Mouse (Mus musculus): Measurements from ENCODE around the gene Lrp6.

Lrp6 gene

DNA sequence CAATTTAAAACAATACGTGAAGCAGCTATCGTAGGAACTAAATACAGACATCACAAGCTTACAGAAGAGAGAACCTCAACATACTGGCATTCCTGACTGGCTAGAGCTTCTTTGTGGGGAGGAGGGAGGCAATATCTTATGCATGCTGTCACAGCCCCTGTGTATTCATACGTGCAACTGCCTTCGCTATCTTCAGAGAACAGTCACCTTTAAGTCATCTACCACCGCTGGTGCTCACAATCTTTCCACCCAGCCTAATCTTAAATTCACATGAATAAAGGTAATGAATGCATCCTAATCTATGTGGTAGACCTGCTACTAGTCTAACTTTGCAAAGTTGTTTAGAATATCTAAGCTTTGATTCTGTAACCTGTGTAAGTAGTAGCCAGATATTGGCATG is 40.5 kb downstream of the Lrp6 start:
- TF ChIP-seq CTCF (conservative IDR thresholded peaks at IDR 0.05; ENCODE audit: low read length) (no peak), NANOG (IDR thresholded peaks at IDR 0.05; ENCODE audit: borderline replicate concordance, low read length) (no peak), POU5F1 (IDR thresholded peaks at IDR 0.05; ENCODE audit: borderline replicate concordance, low read length) (no peak)
- Histone ChIP-seq H3K36me3 (ENCODE audit: insufficient read depth, low read length) (0 out of 2 replicates have a peak, but pooled peaks cover 5% of the 10 kb centered on the region), H3K9me3 (ENCODE audit: low read length) (no peaks in the 10 kb centered on the region), H3K4me3 (replicated peaks; ENCODE audit: low read length) (no peak overlapping the region), H3K4me1 (replicated peaks; ENCODE audit: low read depth, low read length) (peaks cover 26% of the 10 kb centered on the region), H3K27me3 (ENCODE audit: insufficient read depth, low read length) (no peaks in the 10 kb centered on the region)

- H3K4me1 ChIP-seq (replicated peaks; ENCODE audit: low read depth, low read length): peaks cover 18% of the 10 kb centered on the region
- no peaks in the 10 kb centered on the region for H3K27me3 ChIP-seq (ENCODE audit: insufficient read depth, low read length)
- no peak overlapping the region for H3K4me3 ChIP-seq (replicated peaks; ENCODE audit: low read length)
- H3K36me3 ChIP-seq (ENCODE audit: insufficient read depth, low read length): peaks cover 5% of the 10 kb centered on the region
- TF ChIP-seq POU5F1 (IDR thresholded peaks at IDR 0.05; ENCODE audit: borderline replicate concordance, low read length) (no peak), CTCF (conservative IDR thresholded peaks at IDR 0.05; ENCODE audit: low read length) (no peak), NANOG (IDR thresholded peaks at IDR 0.05; ENCODE audit: borderline replicate concordance, low read length) (no peak)
- no peaks in the 10 kb centered on the region for H3K9me3 ChIP-seq (ENCODE audit: low read length)
These were observed 45.4 kb downstream of the Lrp6 start for GRCm38 (mm10) chr6:134521411-134521810.

- Histone ChIP-seq H3K9me3 (ENCODE audit: low read length) (no peaks in the 10 kb centered on the region), H3K4me1 (replicated peaks; ENCODE audit: low read depth, low read length) (peaks cover 24% of the 10 kb centered on the region), H3K27me3 (ENCODE audit: insufficient read depth, low read length) (no peaks in the 10 kb centered on the region), H3K36me3 (ENCODE audit: insufficient read depth, low read length) (peaks cover 5% of the 10 kb centered on the region), H3K4me3 (replicated peaks; ENCODE audit: low read length) (no peak overlapping the region)
- TF ChIP-seq CTCF (conservative IDR thresholded peaks at IDR 0.05; ENCODE audit: low read length) (no peak), NANOG (IDR thresholded peaks at IDR 0.05; ENCODE audit: borderline replicate concordance, low read length) (no peak), POU5F1 (IDR thresholded peaks at IDR 0.05; ENCODE audit: borderline replicate concordance, low read length) (no peak)
These were observed 45.9 kb downstream of the Lrp6 start for GRCm38 (mm10) chr6:134520821-134521220.

- Histone ChIP-seq H3K27me3 (ENCODE audit: insufficient read depth, low read length) (no peaks in the 10 kb centered on the region), H3K4me1 (replicated peaks; ENCODE audit: low read depth, low read length) (peaks cover 28% of the 10 kb centered on the region), H3K36me3 (ENCODE audit: insufficient read depth, low read length) (peaks cover 5% of the 10 kb centered on the region), H3K4me3 (replicated peaks; ENCODE audit: low read length) (no peak overlapping the region), H3K9me3 (ENCODE audit: low read length) (no peaks in the 10 kb centered on the region)
- TF ChIP-seq NANOG (IDR thresholded peaks at IDR 0.05; ENCODE audit: borderline replicate concordance, low read length) (no peak), POU5F1 (IDR thresholded peaks at IDR 0.05; ENCODE audit: borderline replicate concordance, low read length) (no peak), CTCF (conservative IDR thresholded peaks at IDR 0.05; ENCODE audit: low read length) (no peak)
These were observed 48.3 kb downstream of the Lrp6 start for GRCm38 (mm10) chr6:134518450-134518849.

DNA sequence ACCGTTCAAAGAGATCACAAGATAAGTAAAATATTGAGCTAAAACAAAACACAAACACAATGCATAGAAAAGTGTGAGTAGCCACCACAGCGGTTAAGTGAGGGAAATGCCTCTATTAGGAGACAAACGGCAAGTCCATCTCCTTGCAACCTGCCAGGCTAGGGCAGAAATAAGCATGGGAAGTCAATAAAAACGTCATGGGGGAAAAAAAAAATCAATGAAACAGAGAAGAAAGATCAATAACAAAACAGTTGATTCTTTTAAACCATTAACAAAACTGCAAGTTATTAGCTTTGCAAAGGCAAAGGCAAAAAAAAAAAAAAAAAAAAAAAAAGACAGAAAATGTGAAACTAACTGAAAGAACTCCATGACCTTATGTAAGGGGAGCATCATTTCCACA is 49.6 kb downstream of the Lrp6 start:
- H3K4me3 ChIP-seq (replicated peaks; ENCODE audit: low read length): no peak overlapping the region
- TF ChIP-seq POU5F1 (IDR thresholded peaks at IDR 0.05; ENCODE audit: borderline replicate concordance, low read length) (no peak), CTCF (conservative IDR thresholded peaks at IDR 0.05; ENCODE audit: low read length) (no peak), NANOG (IDR thresholded peaks at IDR 0.05; ENCODE audit: borderline replicate concordance, low read length) (no peak)
- H3K36me3 ChIP-seq (ENCODE audit: insufficient read depth, low read length): peaks cover 11% of the 10 kb centered on the region
- no peaks in the 10 kb centered on the region for H3K9me3 ChIP-seq (ENCODE audit: low read length)
- peaks cover 28% of the 10 kb centered on the region for H3K4me1 ChIP-seq (replicated peaks; ENCODE audit: low read depth, low read length)
- no peaks in the 10 kb centered on the region for H3K27me3 ChIP-seq (ENCODE audit: insufficient read depth, low read length)

- Histone ChIP-seq H3K36me3 (ENCODE audit: insufficient read depth, low read length) (peaks cover 14% of the 10 kb centered on the region), H3K9me3 (ENCODE audit: low read length) (no peaks in the 10 kb centered on the region), H3K27me3 (ENCODE audit: insufficient read depth, low read length) (no peaks in the 10 kb centered on the region), H3K4me3 (replicated peaks; ENCODE audit: low read length) (peak overlapping the region; percentile 43), H3K4me1 (replicated peaks; ENCODE audit: low read depth, low read length) (peaks cover 25% of the 10 kb centered on the region)
- no peak for TF ChIP-seq CTCF (conservative IDR thresholded peaks at IDR 0.05; ENCODE audit: low read length)
- no peak for TF ChIP-seq POU5F1 (IDR thresholded peaks at IDR 0.05; ENCODE audit: borderline replicate concordance, low read length)
- TF ChIP-seq NANOG (IDR thresholded peaks at IDR 0.05; ENCODE audit: borderline replicate concordance, low read length): no peak
These were observed 51.3 kb downstream of the Lrp6 start for GRCm38 (mm10) chr6:134515416-134515815.

GRCm38 (mm10) chr6:134513896-134514510 is 52.8 kb downstream of the Lrp6 start:
- H3K4me3 ChIP-seq (replicated peaks; ENCODE audit: low read length): no peak overlapping the region
- no peak for TF ChIP-seq POU5F1 (IDR thresholded peaks at IDR 0.05; ENCODE audit: borderline replicate concordance, low read length)
- TF ChIP-seq NANOG (IDR thresholded peaks at IDR 0.05; ENCODE audit: borderline replicate concordance, low read length): no peak
- TF ChIP-seq CTCF (conservative IDR thresholded peaks at IDR 0.05; ENCODE audit: low read length): no peak
- no peaks in the 10 kb centered on the region for H3K27me3 ChIP-seq (ENCODE audit: insufficient read depth, low read length)
- H3K36me3 ChIP-seq (ENCODE audit: insufficient read depth, low read length): peaks cover 10% of the 10 kb centered on the region
- no peaks in the 10 kb centered on the region for H3K9me3 ChIP-seq (ENCODE audit: low read length)
- peaks cover 25% of the 10 kb centered on the region for H3K4me1 ChIP-seq (replicated peaks; ENCODE audit: low read depth, low read length)

DNA sequence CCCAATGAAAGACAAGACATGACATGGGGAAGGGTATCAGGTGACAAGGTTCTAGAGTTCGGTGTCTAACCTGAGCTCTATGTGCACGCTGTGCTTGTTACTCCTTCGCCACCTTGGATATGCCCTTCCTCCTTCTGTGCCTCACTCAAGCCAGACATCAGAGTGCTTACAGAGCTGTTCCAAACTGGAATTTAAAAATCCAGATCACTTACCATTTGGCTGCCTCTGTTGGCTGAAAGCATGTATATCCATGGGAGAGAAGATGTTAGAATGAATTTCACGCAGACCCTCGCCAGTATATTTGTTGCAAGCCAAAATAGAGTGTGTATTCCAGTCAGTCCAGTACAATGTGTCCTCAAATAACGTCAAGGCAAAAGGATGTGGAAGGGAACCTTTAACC is 53.8 kb downstream of the Lrp6 start:
- no peak for TF ChIP-seq POU5F1 (IDR thresholded peaks at IDR 0.05; ENCODE audit: borderline replicate concordance, low read length)
- TF ChIP-seq CTCF (conservative IDR thresholded peaks at IDR 0.05; ENCODE audit: low read length): no peak
- no peak for TF ChIP-seq NANOG (IDR thresholded peaks at IDR 0.05; ENCODE audit: borderline replicate concordance, low read length)
- H3K27me3 ChIP-seq (ENCODE audit: insufficient read depth, low read length): no peaks in the 10 kb centered on the region
- no peaks in the 10 kb centered on the region for H3K9me3 ChIP-seq (ENCODE audit: low read length)
- peaks cover 25% of the 10 kb centered on the region for H3K4me1 ChIP-seq (replicated peaks; ENCODE audit: low read depth, low read length)
- H3K4me3 ChIP-seq (replicated peaks; ENCODE audit: low read length): no peak overlapping the region
- H3K36me3 ChIP-seq (ENCODE audit: insufficient read depth, low read length): peaks cover 12% of the 10 kb centered on the region

GRCm38 (mm10) chr6:134512478-134512877 is 54.3 kb downstream of the Lrp6 start:
- peaks cover 14% of the 10 kb centered on the region for H3K36me3 ChIP-seq (ENCODE audit: insufficient read depth, low read length)
- H3K4me3 ChIP-seq (replicated peaks; ENCODE audit: low read length): no peak overlapping the region
- no peaks in the 10 kb centered on the region for H3K27me3 ChIP-seq (ENCODE audit: insufficient read depth, low read length)
- no peak for TF ChIP-seq NANOG (IDR thresholded peaks at IDR 0.05; ENCODE audit: borderline replicate concordance, low read length)
- no peak for TF ChIP-seq CTCF (conservative IDR thresholded peaks at IDR 0.05; ENCODE audit: low read length)
- TF ChIP-seq POU5F1 (IDR thresholded peaks at IDR 0.05; ENCODE audit: borderline replicate concordance, low read length): no peak
- H3K9me3 ChIP-seq (ENCODE audit: low read length): no peaks in the 10 kb centered on the region
- H3K4me1 ChIP-seq (replicated peaks; ENCODE audit: low read depth, low read length): peaks cover 25% of the 10 kb centered on the region
